9 mouse cellular contexts compared by ENCODE assay signal in the genomic region with DNA sequence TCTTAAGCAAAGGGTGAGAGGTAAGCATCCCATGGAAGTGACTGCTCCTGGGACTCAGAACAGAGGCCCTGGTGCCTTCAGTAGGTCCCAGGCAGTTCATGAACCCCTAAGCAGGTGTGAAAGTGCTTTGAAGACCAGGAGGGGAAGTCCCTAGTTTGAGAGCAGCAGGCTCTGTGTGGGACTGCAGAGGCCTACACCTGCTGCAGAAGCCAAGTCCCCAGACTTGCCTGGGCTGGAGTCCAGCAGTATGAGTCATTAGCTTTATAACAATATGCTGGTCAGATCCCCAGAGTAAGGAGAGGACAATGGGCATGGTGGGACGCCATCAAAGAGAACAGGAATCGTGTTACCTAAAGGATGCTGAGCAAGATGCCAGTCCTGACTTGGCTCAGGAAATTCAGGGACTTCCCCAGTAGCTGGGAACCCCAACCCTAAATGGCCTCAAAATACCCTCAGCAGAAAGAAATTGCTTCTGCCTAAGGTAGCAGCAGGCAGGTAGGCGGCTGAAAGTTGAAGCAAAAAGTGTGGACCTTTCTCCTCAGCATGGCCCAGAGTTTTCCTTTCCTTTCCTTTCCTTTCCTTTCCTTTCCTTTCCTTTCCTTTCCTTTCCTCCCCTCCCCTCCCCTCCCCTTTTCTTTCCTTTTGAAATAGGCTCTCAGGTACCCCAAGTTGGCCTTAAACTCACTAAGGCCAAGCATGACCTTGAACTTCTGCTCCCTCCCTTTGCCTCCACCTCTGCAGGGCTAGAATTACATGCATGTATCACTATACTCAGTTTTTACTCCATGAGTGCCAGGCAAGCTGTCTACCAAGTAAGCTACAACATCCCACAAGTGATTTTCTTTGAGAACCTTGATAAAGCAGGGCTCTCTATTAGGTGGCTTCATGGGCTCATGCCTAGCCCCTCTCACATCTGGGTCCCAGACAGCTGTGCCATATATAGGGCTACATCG. TPM values are rescaled to one million over a fixed set of nuclear protein-coding genes. Genes with fewer than 3 reads are reported as not detected.
DNase-seq lines count a peak whose midpoint lies in the region; ATAC-seq and TF ChIP-seq lines count a peak whose summit lies in the region.
"Had no signal": no experiment of that assay in that cellular context is flagged by ENCODE, and none has a peak within 500 bp of the region (broad histone marks: within the 10 kb centered on the region; RNA-seq: fewer than 3 reads in every experiment).

No protein-coding gene starts in this region.

- TF ChIP-seq POLR2A in limb, embryonic 14.5 days (IDR thresholded peaks at IDR 0.05; ENCODE audit: borderline replicate concordance, extremely low read depth, insufficient read depth, insufficient read length): no peak

- intact Hi-C loops in heart, postnatal 10 days (cut with DNase I): no loop called here

- no peak overlapping the region for H3K27ac ChIP-seq in limb, embryonic 14.5 days (replicated peaks; ENCODE audit: low read depth, low read length)
- no peak overlapping the region for H3K27ac ChIP-seq in limb, embryonic 10.5 days
- H3K27ac ChIP-seq in stomach, embryonic 16.5 days (ENCODE audit: low read length): no peak overlapping the region

- H3K9ac ChIP-seq in limb, embryonic 14.5 days (ENCODE audit: low read depth, low read length, severe bottlenecking): no peak overlapping the region
- no peak overlapping the region for H3K9ac ChIP-seq in stomach, embryonic 16.5 days (ENCODE audit: low read length)

- H3K4me2 ChIP-seq in limb, embryonic 14.5 days (replicated peaks; ENCODE audit: low read depth, low read length, severe bottlenecking): no peak overlapping the region
- H3K4me2 ChIP-seq in stomach, embryonic 16.5 days (ENCODE audit: low read depth, low read length): no peak overlapping the region

- ATAC-seq in limb, embryonic 14.5 days (ENCODE audit: low FRiP score, low read depth): no peak; the same call in 1 of the 2 replicates
- peak; percentile 81 for ATAC-seq in activated CD4-positive, CD25-positive, alpha-beta regulatory T cell, adult 4 months
- peak; percentile 64; the same call in 1 of the 2 replicates for ATAC-seq in stomach, embryonic 16.5 days (ENCODE audit: insufficient read depth, low FRiP score)
- ATAC-seq in cerebellum, adult (ENCODE audit: insufficient number of reproducible peaks, low FRiP score, low TSS enrichment): no peak

- H3K4me1 ChIP-seq in limb, embryonic 14.5 days (ENCODE audit: control insufficient read depth, insufficient read depth, low read length): no peaks in the 10 kb centered on the region
- H3K4me1 ChIP-seq in limb, embryonic 10.5 days: no peaks in the 10 kb centered on the region
- no peaks in the 10 kb centered on the region for H3K4me1 ChIP-seq in stomach, embryonic 16.5 days (ENCODE audit: control insufficient read depth, insufficient read depth, low read length)

- peaks cover 11% of the 10 kb centered on the region for H3K27me3 ChIP-seq in limb, embryonic 14.5 days (ENCODE audit: control insufficient read depth, insufficient read depth, low read length)
- peaks cover 21% of the 10 kb centered on the region for H3K27me3 ChIP-seq in limb, embryonic 10.5 days (ENCODE audit: low read depth, poor library complexity, severe bottlenecking)
- no peaks in the 10 kb centered on the region; the same call in 1 of the 2 replicates for H3K27me3 ChIP-seq in stomach, embryonic 16.5 days (ENCODE audit: control insufficient read depth, insufficient read depth, low read length)

- H3K4me3 ChIP-seq in limb, embryonic 14.5 days (replicated peaks; ENCODE audit: low read length): no peak overlapping the region
- H3K4me3 ChIP-seq in limb, embryonic 10.5 days: no peak overlapping the region
- H3K4me3 ChIP-seq in stomach, embryonic 16.5 days (replicated peaks; ENCODE audit: low read length): no peak overlapping the region

- DNase-seq in limb, embryonic 14.5 days (ENCODE audit: low spot score): peak; percentile 22
- DNase-seq in limb, embryonic 10.5 days (ENCODE audit: low spot score): no peak
- DNase-seq in heart, postnatal 10 days: peak; percentile 73 to 75
- no peak for DNase-seq in spleen, postnatal 4 days (ENCODE audit: low spot score in 2 of 2)
- no peak for DNase-seq in embryo, embryonic 10.5 days (ENCODE audit: low spot score)

- no peaks in the 10 kb centered on the region for H3K9me3 ChIP-seq in limb, embryonic 14.5 days (ENCODE audit: control insufficient read depth, low read length)
- no peaks in the 10 kb centered on the region for H3K9me3 ChIP-seq in limb, embryonic 10.5 days (replicated peaks)
- H3K9me3 ChIP-seq in stomach, embryonic 16.5 days (replicated peaks; ENCODE audit: control insufficient read depth, low read length): no peaks in the 10 kb centered on the region

- H3K36me3 ChIP-seq in limb, embryonic 14.5 days (ENCODE audit: control insufficient read depth, insufficient read depth, low read length): no peaks in the 10 kb centered on the region
- H3K36me3 ChIP-seq in limb, embryonic 10.5 days: no peaks in the 10 kb centered on the region
- H3K36me3 ChIP-seq in stomach, embryonic 16.5 days (ENCODE audit: control insufficient read depth, insufficient read depth, low read length): no peaks in the 10 kb centered on the region

- WGBS in limb, embryonic 14.5 days: 70% methylated on average over 4 of the region's 4 CpGs
- 79% methylated on average over 4 of the region's 4 CpGs for WGBS in limb, embryonic 10.5 days
- 67% methylated on average over 4 of the region's 4 CpGs for WGBS in stomach, embryonic 16.5 days

RNA-seq across cellular contexts. Expression of gene Tnfrsf8, which starts 4.6 kb away (rescaled TPM):
- 0.16 and 0.19 TPM in 2 replicates for polyA plus RNA-seq in limb, embryonic 14.5 days (2012; rRNA removed)
- 0.10 and 0.14 TPM in 2 replicates for polyA plus RNA-seq in limb, embryonic 14.5 days (2014; fragmentation: Nextera tagmentation; extraction: Ambion mirVana)
- polyA plus RNA-seq in limb, embryonic 10.5 days (2016; fragmentation: Nextera tagmentation; extraction: Ambion mirVana): 0.05 TPM in 1 of 2 replicates, not detected in the other
- polyA plus RNA-seq in activated CD4-positive, CD25-positive, alpha-beta regulatory T cell, adult 4 months (2017; shearing (Covaris generic)): 10 to 100 TPM in 1 of 2 experiments, 1 to 10 TPM in 1; 6.3 to 14.2 TPM
- total RNA-seq in heart, postnatal 10 days (2021): under 1 TPM; 0.15 to 0.26 TPM
- 0.05 and 0.06 TPM in 2 replicates for polyA plus RNA-seq in stomach, embryonic 16.5 days (2015; fragmentation: Nextera tagmentation; extraction: Ambion mirVana)
- polyA plus RNA-seq: intestine, embryonic 14.5 days had no signal

Comparison
In these comparisons a context has a peak if more than half of its experiments do, and no peak if none do; other contexts are left out.
1. DNase-seq: peak in limb, embryonic 14.5 days (single experiment) and heart, postnatal 10 days (2 of 2); none in limb, embryonic 10.5 days (single experiment), spleen, postnatal 4 days (0 of 2) and embryo, embryonic 10.5 days (single experiment).
2. ATAC-seq: peak in activated CD4-positive, CD25-positive, alpha-beta regulatory T cell, adult 4 months (single experiment) and stomach, embryonic 16.5 days (single experiment); none in limb, embryonic 14.5 days (single experiment) and cerebellum, adult (single experiment).